Mouse (Mus musculus) C2C12 (cell line): Measurements from ENCODE around the gene 1700020N01Rik. TPM values are rescaled to one million over a fixed set of nuclear protein-coding genes. Genes with fewer than 3 reads are reported as not detected.

Experiments
- H3K27me3 ChIP-seq: one replicate; pipeline ENCODE4 v1.6.1; 2011; ENCODE audit not compliant: control insufficient read depth, insufficient read depth, insufficient read length
- H3K36me3 ChIP-seq: one replicate; pipeline ENCODE4 v1.6.1; 2011; ENCODE audit not compliant: control insufficient read depth, insufficient read depth
- H3K4me3 ChIP-seq: one replicate; pipeline ENCODE4 v1.5.1; 2011; ENCODE audit warnings: mild to moderate bottlenecking, control low read depth; ENCODE audit not compliant: poor library complexity, insufficient read depth, severe bottlenecking
- H3K79me2 ChIP-seq: one replicate; pipeline ENCODE4 v1.6.1; 2011; ENCODE audit not compliant: control insufficient read depth, insufficient read depth
- H3K79me3 ChIP-seq: one replicate; pipeline ENCODE4 v1.6.1; 2011; ENCODE audit warnings: low read depth, control low read depth
- H3ac ChIP-seq: one replicate; pipeline ENCODE3; 2011; ENCODE audit warnings: low read depth; ENCODE audit not compliant: control insufficient read depth, insufficient read length
- CEBPB ChIP-seq: IDR thresholded peaks from one replicate; pipeline ENCODE4 v1.6.1; 2011; ENCODE audit warnings: low read depth, mild to moderate bottlenecking, control low read depth, moderate library complexity
- CTCF ChIP-seq: IDR thresholded peaks from one replicate; pipeline ENCODE4 v1.5.1; 2011; ENCODE audit not compliant: control insufficient read depth, insufficient read depth, insufficient read length
- FOSL1 ChIP-seq: IDR thresholded peaks from one replicate; pipeline ENCODE4 v1.8.0; 2011; ENCODE audit warnings: mild to moderate bottlenecking, low read length; ENCODE audit not compliant: poor library complexity, insufficient read depth, severe bottlenecking
- MAX ChIP-seq: IDR thresholded peaks from one replicate; pipeline ENCODE4 v1.6.1; 2011; ENCODE audit warnings: mild to moderate bottlenecking, control low read depth
- MYOD1 ChIP-seq: IDR thresholded peaks from one replicate; pipeline ENCODE4 v1.6.1; 2011; ENCODE audit warnings: low read depth; ENCODE audit not compliant: control insufficient read depth, insufficient read length
- MYOG ChIP-seq: IDR thresholded peaks from one replicate; pipeline ENCODE4 v1.6.1; 2011; ENCODE audit not compliant: control insufficient read depth, insufficient read length; ENCODE audit errors: extremely low read depth
- USF1 ChIP-seq: IDR thresholded peaks from one replicate; pipeline ENCODE4 v1.6.1; 2011; ENCODE audit warnings: low read depth, mild to moderate bottlenecking, control low read depth, moderate library complexity
- polyA plus RNA-seq: library from polyadenylated mRNA; unstranded; fragments of >200 nt; fragmentation: generic; extraction: Trizol; gene quantifications from one replicate; pipeline ENCODE4 v1.2.1, GENCODE M21; 2012; ENCODE audit warnings: missing spikeins

Gene 1700020N01Rik
- polyA plus RNA-seq, 1 experiment = not detected

DNA sequence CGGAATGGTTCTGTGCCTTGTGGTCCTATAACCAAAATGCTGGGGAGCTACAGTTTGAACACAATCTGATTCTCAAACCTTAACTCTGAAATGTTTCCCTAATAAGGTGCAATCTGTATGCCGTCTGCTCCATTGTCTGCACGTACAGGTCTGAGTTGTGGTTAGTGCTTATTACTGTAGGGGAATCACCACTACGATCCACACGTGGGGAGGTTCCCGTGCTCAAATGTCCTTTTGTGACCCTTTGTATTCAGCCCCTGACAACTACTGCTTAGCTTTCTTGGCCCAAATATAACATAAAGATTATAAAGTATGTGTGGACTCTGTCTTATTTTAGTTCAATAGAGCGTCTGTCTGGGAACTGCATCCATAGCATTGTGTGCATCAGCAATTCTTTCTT is 29.1 kb downstream of the 1700020N01Rik start:
- no peaks in the 10 kb centered on the region for H3K79me2 ChIP-seq
- no peak overlapping the region for H3K4me3 ChIP-seq
- TF ChIP-seq MYOD1 = no peak
- no peak for TF ChIP-seq MYOG
- TF ChIP-seq MAX = no peak
- TF ChIP-seq USF1 = no peak
- no peak for TF ChIP-seq FOSL1
- no peak for TF ChIP-seq CTCF
- no peaks in the 10 kb centered on the region for H3K79me3 ChIP-seq
- H3K36me3 ChIP-seq = no peaks in the 10 kb centered on the region
- no peak overlapping the region for H3ac ChIP-seq
- no peaks in the 10 kb centered on the region for H3K27me3 ChIP-seq

DNA sequence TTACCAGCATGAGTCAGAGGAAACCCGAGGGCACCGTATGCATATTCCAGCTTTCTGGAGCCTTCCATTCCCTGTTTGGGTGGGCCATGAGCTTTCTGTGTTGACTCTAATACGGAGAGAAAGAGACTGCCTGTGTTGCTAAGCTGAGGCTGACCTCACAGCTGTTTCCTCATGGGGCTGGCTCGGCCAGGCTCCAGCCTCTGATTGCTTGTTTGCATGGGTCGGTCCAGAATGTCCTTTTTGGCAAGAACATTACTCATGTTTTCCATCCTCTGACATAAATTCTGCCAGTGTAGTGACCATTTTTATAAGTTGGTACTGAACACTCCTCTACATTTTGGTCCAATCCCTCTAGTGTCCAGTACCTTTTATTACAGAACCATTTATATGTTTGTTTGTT is 35.6 kb downstream of the 1700020N01Rik start:
- no peak overlapping the region for H3ac ChIP-seq
- H3K79me2 ChIP-seq = no peaks in the 10 kb centered on the region
- TF ChIP-seq FOSL1 (no peak), CTCF (no peak), MAX (no peak), USF1 (no peak), CEBPB (no peak), MYOG (no peak), MYOD1 (no peak)
- H3K36me3 ChIP-seq = no peaks in the 10 kb centered on the region
- no peaks in the 10 kb centered on the region for H3K27me3 ChIP-seq
- no peak overlapping the region for H3K4me3 ChIP-seq
- H3K79me3 ChIP-seq = no peaks in the 10 kb centered on the region

DNA sequence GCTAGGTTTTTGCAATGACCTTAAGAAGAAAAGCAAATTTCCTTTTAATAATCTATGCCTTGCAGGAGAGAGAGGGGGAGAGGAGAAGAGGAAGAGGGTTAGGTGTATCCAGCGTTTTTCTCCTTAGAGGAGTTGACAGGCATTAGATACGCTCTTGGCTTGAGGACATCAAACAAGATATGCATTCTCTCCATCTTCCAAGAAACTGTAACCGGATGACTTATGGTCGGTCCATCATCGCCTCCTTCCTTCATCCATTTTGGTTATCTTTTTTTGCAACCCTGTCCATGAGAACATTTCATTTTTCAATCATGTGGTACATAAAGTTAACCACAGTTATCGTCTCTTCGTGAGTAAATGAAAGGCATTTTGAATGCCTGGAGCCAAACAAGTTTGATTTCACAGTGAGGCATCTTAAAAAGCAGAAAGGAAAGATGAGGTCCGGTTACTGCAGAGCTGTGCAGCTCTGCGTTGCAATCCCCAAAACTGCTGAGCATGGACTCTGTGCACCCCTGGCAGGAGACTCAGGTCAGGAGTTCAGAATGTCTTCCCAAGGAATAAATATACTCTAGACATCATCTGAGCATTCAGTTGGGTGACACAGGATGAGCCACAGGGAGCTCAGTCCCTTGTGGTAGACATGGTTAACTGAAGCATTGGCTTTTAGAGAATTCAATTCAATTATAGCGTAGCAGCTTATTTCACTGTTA is 36.2 kb downstream of the 1700020N01Rik start:
- no peaks in the 10 kb centered on the region for H3K36me3 ChIP-seq
- no peak overlapping the region for H3ac ChIP-seq
- H3K4me3 ChIP-seq = no peak overlapping the region
- no peaks in the 10 kb centered on the region for H3K79me3 ChIP-seq
- no peaks in the 10 kb centered on the region for H3K27me3 ChIP-seq
- H3K79me2 ChIP-seq = no peaks in the 10 kb centered on the region
- TF ChIP-seq MYOG (no peak), CTCF (no peak), USF1 (no peak), FOSL1 (no peak), CEBPB (no peak), MAX (no peak), MYOD1 (no peak)

DNA sequence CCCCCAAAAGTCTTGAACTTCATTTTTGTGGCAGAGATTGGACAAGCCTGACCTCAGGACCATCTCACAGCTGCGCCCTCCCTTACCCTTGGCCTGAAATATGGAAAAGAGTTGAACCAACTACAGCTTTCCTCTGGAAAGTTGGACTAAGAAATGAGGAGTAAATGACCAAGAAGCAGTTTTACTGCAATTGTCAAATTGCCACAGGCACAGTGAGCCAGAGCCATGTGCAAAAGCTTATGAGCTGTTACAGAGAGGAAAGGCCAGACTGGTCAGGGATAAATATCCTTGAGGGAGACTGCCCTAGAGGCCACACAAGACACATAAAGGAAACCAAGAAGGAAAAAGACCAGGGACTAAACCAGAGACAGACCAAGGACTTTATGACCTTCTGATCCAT is 38.5 kb downstream of the 1700020N01Rik start:
- no peak for TF ChIP-seq USF1
- TF ChIP-seq MYOD1 = no peak
- no peak for TF ChIP-seq CEBPB
- TF ChIP-seq CTCF = no peak
- no peak for TF ChIP-seq MYOG
- TF ChIP-seq MAX = no peak
- TF ChIP-seq FOSL1 = no peak
- Histone ChIP-seq H3K79me2 (no peaks in the 10 kb centered on the region), H3ac (no peak overlapping the region), H3K4me3 (no peak overlapping the region), H3K36me3 (no peaks in the 10 kb centered on the region), H3K27me3 (no peaks in the 10 kb centered on the region), H3K79me3 (no peaks in the 10 kb centered on the region)

DNA sequence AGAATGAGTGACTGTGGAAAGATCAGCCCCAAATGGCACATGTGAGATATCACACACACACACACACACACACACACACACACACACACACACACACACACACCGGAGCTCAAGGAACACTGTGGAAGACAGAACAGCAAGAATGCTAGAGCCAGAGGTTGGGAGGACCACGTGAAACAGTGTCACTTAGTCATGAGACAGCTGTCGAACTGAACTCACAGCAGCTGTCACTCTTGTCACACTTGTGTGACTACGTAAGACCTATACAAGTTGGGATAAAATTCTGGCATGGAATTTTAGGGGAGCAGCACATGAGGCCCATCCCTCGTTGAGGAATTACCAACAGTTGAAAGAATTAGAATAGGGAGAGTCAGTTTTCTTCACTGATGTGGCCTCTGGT is 39.7 kb downstream of the 1700020N01Rik start:
- H3K27me3 ChIP-seq = no peaks in the 10 kb centered on the region
- no peak overlapping the region for H3ac ChIP-seq
- no peaks in the 10 kb centered on the region for H3K79me2 ChIP-seq
- TF ChIP-seq MAX = peak; percentile 23
- TF ChIP-seq MYOD1 = peak; percentile 97
- TF ChIP-seq USF1 = peak; percentile 27
- no peak for TF ChIP-seq CEBPB
- TF ChIP-seq FOSL1 = no peak
- no peak overlapping the region for H3K4me3 ChIP-seq
- no peaks in the 10 kb centered on the region for H3K36me3 ChIP-seq
- no peaks in the 10 kb centered on the region for H3K79me3 ChIP-seq
